Mouse (Mus musculus): Measurements from ENCODE around the gene Ypel2. TPM values are rescaled to one million over a fixed set of nuclear protein-coding genes. Genes with fewer than 3 reads are reported as not detected.

Gene Ypel2
- polyA plus RNA-seq, 1 experiment from 2014 or later, result 5.4 TPM

GRCm38 (mm10) chr11:86990309-86990708, 3.2 kb downstream of the Ypel2 start:
- Histone ChIP-seq H3K36me3 (ENCODE audit: control insufficient read depth, insufficient read depth, low read length) (no peaks in the 10 kb centered on the region), H3K4me2 (peak overlapping the region; percentile 15; the same call in 1 of the 2 replicates), H3K27me3 (ENCODE audit: control insufficient read depth, insufficient read depth, low read length) (peaks cover 2% of the 10 kb centered on the region; the same call in 1 of the 2 replicates), H3K27ac (ENCODE audit: low read depth, low read length) (no peak overlapping the region), H3K4me3 (ENCODE audit: low read depth, low read length) (no peak overlapping the region), H3K9me3 (ENCODE audit: control insufficient read depth, low read length) (no peaks in the 10 kb centered on the region), H3K4me1 (ENCODE audit: control insufficient read depth, insufficient read depth, low read length) (peaks cover 37% of the 10 kb centered on the region), H3K9ac (ENCODE audit: low read length) (no peak overlapping the region)
- DNase-seq (ENCODE audit: low spot score, missing footprints), result peak; percentile 86
- no peak for ATAC-seq (ENCODE audit: low FRiP score)
- WGBS, result 30% methylated on average over 3 of the region's 3 CpGs

GRCm38 (mm10) chr11:86984990-86985389, 8.5 kb downstream of the Ypel2 start:
- Histone ChIP-seq H3K4me3 (ENCODE audit: low read depth, low read length) (no peak overlapping the region), H3K9me3 (ENCODE audit: control insufficient read depth, low read length) (no peaks in the 10 kb centered on the region), H3K4me2 (no peak overlapping the region), H3K4me1 (ENCODE audit: control insufficient read depth, insufficient read depth, low read length) (peaks cover 19% of the 10 kb centered on the region), H3K9ac (ENCODE audit: low read length) (no peak overlapping the region), H3K36me3 (ENCODE audit: control insufficient read depth, insufficient read depth, low read length) (no peaks in the 10 kb centered on the region), H3K27ac (ENCODE audit: low read depth, low read length) (no peak overlapping the region), H3K27me3 (ENCODE audit: control insufficient read depth, insufficient read depth, low read length) (no peaks in the 10 kb centered on the region)
- ATAC-seq (ENCODE audit: low FRiP score), result no peak
- no peak for DNase-seq (ENCODE audit: low spot score, missing footprints)
- 78% methylated on average over 3 of the region's 3 CpGs for WGBS

GRCm38 (mm10) chr11:86983056-86983455, 10.5 kb downstream of the Ypel2 start:
- 55% methylated on average over 6 of the region's 6 CpGs for WGBS
- Histone ChIP-seq H3K9ac (ENCODE audit: low read length) (no peak overlapping the region), H3K36me3 (ENCODE audit: control insufficient read depth, insufficient read depth, low read length) (no peaks in the 10 kb centered on the region), H3K4me2 (no peak overlapping the region), H3K27ac (ENCODE audit: low read depth, low read length) (no peak overlapping the region), H3K4me1 (ENCODE audit: control insufficient read depth, insufficient read depth, low read length) (peaks cover 11% of the 10 kb centered on the region), H3K4me3 (ENCODE audit: low read depth, low read length) (no peak overlapping the region), H3K27me3 (ENCODE audit: control insufficient read depth, insufficient read depth, low read length) (no peaks in the 10 kb centered on the region), H3K9me3 (ENCODE audit: control insufficient read depth, low read length) (no peaks in the 10 kb centered on the region)
- no peak for ATAC-seq (ENCODE audit: low FRiP score)
- no peak for DNase-seq (ENCODE audit: low spot score, missing footprints)

GRCm38 (mm10) chr11:86981229-86981791, 12.2 kb downstream of the Ypel2 start:
- no peak overlapping the region for H3K27ac ChIP-seq (ENCODE audit: low read depth, low read length)
- no peak overlapping the region for H3K4me2 ChIP-seq
- H3K36me3 ChIP-seq (ENCODE audit: control insufficient read depth, insufficient read depth, low read length), result no peaks in the 10 kb centered on the region
- no peaks in the 10 kb centered on the region for H3K9me3 ChIP-seq (ENCODE audit: control insufficient read depth, low read length)
- WGBS, result 69% methylated on average over 5 of the region's 5 CpGs
- no peak overlapping the region for H3K4me3 ChIP-seq (ENCODE audit: low read depth, low read length)
- peaks cover 5% of the 10 kb centered on the region; the same call in 1 of the 2 replicates for H3K4me1 ChIP-seq (ENCODE audit: control insufficient read depth, insufficient read depth, low read length)
- ATAC-seq (ENCODE audit: low FRiP score), result no peak
- no peak for DNase-seq (ENCODE audit: low spot score, missing footprints)
- H3K9ac ChIP-seq (ENCODE audit: low read length), result no peak overlapping the region
- H3K27me3 ChIP-seq (ENCODE audit: control insufficient read depth, insufficient read depth, low read length), result no peaks in the 10 kb centered on the region

GRCm38 (mm10) chr11:86980526-86980925, 13.0 kb downstream of the Ypel2 start:
- Histone ChIP-seq H3K9ac (ENCODE audit: low read length) (no peak overlapping the region), H3K9me3 (ENCODE audit: control insufficient read depth, low read length) (no peaks in the 10 kb centered on the region), H3K4me1 (ENCODE audit: control insufficient read depth, insufficient read depth, low read length) (peaks cover 5% of the 10 kb centered on the region; the same call in 1 of the 2 replicates), H3K27ac (ENCODE audit: low read depth, low read length) (no peak overlapping the region), H3K27me3 (ENCODE audit: control insufficient read depth, insufficient read depth, low read length) (no peaks in the 10 kb centered on the region), H3K4me3 (ENCODE audit: low read depth, low read length) (no peak overlapping the region), H3K36me3 (ENCODE audit: control insufficient read depth, insufficient read depth, low read length) (no peaks in the 10 kb centered on the region), H3K4me2 (no peak overlapping the region)
- no peak for DNase-seq (ENCODE audit: low spot score, missing footprints)
- 83% methylated on average over 6 of the region's 6 CpGs for WGBS
- ATAC-seq (ENCODE audit: low FRiP score), result no peak

GRCm38 (mm10) chr11:86979799-86980198, 13.7 kb downstream of the Ypel2 start:
- H3K27me3 ChIP-seq (ENCODE audit: control insufficient read depth, insufficient read depth, low read length), result no peaks in the 10 kb centered on the region
- H3K27ac ChIP-seq (ENCODE audit: low read depth, low read length), result no peak overlapping the region
- no peak overlapping the region for H3K4me3 ChIP-seq (ENCODE audit: low read depth, low read length)
- H3K9ac ChIP-seq (ENCODE audit: low read length), result no peak overlapping the region
- H3K9me3 ChIP-seq (ENCODE audit: control insufficient read depth, low read length), result no peaks in the 10 kb centered on the region
- DNase-seq (ENCODE audit: low spot score, missing footprints) (no peak), ATAC-seq (ENCODE audit: low FRiP score) (no peak)
- WGBS, result 97% methylated on average over 7 of the region's 7 CpGs
- H3K4me1 ChIP-seq (ENCODE audit: control insufficient read depth, insufficient read depth, low read length), result peaks cover 5% of the 10 kb centered on the region; the same call in 1 of the 2 replicates
- no peaks in the 10 kb centered on the region for H3K36me3 ChIP-seq (ENCODE audit: control insufficient read depth, insufficient read depth, low read length)
- H3K4me2 ChIP-seq, result no peak overlapping the region

- Histone ChIP-seq H3K4me2 (no peak overlapping the region), H3K4me1 (ENCODE audit: control insufficient read depth, insufficient read depth, low read length) (peaks cover 5% of the 10 kb centered on the region), H3K4me3 (ENCODE audit: low read depth, low read length) (no peak overlapping the region), H3K9me3 (ENCODE audit: control insufficient read depth, low read length) (no peaks in the 10 kb centered on the region), H3K36me3 (ENCODE audit: control insufficient read depth, insufficient read depth, low read length) (no peaks in the 10 kb centered on the region), H3K27me3 (ENCODE audit: control insufficient read depth, insufficient read depth, low read length) (no peaks in the 10 kb centered on the region), H3K9ac (ENCODE audit: low read length) (no peak overlapping the region), H3K27ac (ENCODE audit: low read depth, low read length) (no peak overlapping the region)
- 93% methylated on average over 5 of the region's 5 CpGs for WGBS
- DNase-seq (ENCODE audit: low spot score, missing footprints) (no peak), ATAC-seq (ENCODE audit: low FRiP score) (no peak)
These were observed 16.3 kb downstream of the Ypel2 start for GRCm38 (mm10) chr11:86977242-86977641.

GRCm38 (mm10) chr11:86974401-86974800, 19.1 kb downstream of the Ypel2 start:
- no peak overlapping the region for H3K4me3 ChIP-seq (ENCODE audit: low read depth, low read length)
- H3K27me3 ChIP-seq (ENCODE audit: control insufficient read depth, insufficient read depth, low read length), result no peaks in the 10 kb centered on the region
- 84% methylated on average over 3 of the region's 3 CpGs for WGBS
- H3K4me2 ChIP-seq, result no peak overlapping the region
- ATAC-seq (ENCODE audit: low FRiP score) (no peak), DNase-seq (ENCODE audit: low spot score, missing footprints) (no peak)
- H3K9ac ChIP-seq (ENCODE audit: low read length), result no peak overlapping the region
- no peaks in the 10 kb centered on the region for H3K36me3 ChIP-seq (ENCODE audit: control insufficient read depth, insufficient read depth, low read length)
- no peaks in the 10 kb centered on the region for H3K9me3 ChIP-seq (ENCODE audit: control insufficient read depth, low read length)
- H3K27ac ChIP-seq (ENCODE audit: low read depth, low read length), result no peak overlapping the region
- peaks cover 8% of the 10 kb centered on the region for H3K4me1 ChIP-seq (ENCODE audit: control insufficient read depth, insufficient read depth, low read length)

- WGBS, result 48% methylated on average over 5 of the region's 5 CpGs
- no peak for ATAC-seq (ENCODE audit: low FRiP score)
- no peak for DNase-seq (ENCODE audit: low spot score, missing footprints)
- Histone ChIP-seq H3K27ac (ENCODE audit: low read depth, low read length) (no peak overlapping the region), H3K9me3 (ENCODE audit: control insufficient read depth, low read length) (no peaks in the 10 kb centered on the region), H3K4me2 (no peak overlapping the region), H3K27me3 (ENCODE audit: control insufficient read depth, insufficient read depth, low read length) (no peaks in the 10 kb centered on the region), H3K9ac (ENCODE audit: low read length) (no peak overlapping the region), H3K36me3 (ENCODE audit: control insufficient read depth, insufficient read depth, low read length) (no peaks in the 10 kb centered on the region), H3K4me3 (ENCODE audit: low read depth, low read length) (no peak overlapping the region), H3K4me1 (ENCODE audit: control insufficient read depth, insufficient read depth, low read length) (peaks cover 18% of the 10 kb centered on the region)
These were observed 20.3 kb downstream of the Ypel2 start for GRCm38 (mm10) chr11:86973255-86973654.

Data from midbrain, embryonic 11.5 days (tissue).